Mouse (Mus musculus) liver, embryonic 14.5 days (tissue): ENCODE results near the gene Gfpt1.
A peak's percentile ranks its signal among the peaks of the same experiment; 100 is the strongest.

Experiments
- CTCF ChIP-seq: IDR thresholded peaks from 2 replicates; pipeline ENCODE4 v1.5.1; 2016; ENCODE audit warnings: antibody characterized with exemption, low read depth, control low read depth
- EP300 ChIP-seq: IDR thresholded peaks from 2 replicates; pipeline ENCODE4 v1.6.1; 2016; ENCODE audit warnings: antibody characterized with exemption, low read depth

DNA sequence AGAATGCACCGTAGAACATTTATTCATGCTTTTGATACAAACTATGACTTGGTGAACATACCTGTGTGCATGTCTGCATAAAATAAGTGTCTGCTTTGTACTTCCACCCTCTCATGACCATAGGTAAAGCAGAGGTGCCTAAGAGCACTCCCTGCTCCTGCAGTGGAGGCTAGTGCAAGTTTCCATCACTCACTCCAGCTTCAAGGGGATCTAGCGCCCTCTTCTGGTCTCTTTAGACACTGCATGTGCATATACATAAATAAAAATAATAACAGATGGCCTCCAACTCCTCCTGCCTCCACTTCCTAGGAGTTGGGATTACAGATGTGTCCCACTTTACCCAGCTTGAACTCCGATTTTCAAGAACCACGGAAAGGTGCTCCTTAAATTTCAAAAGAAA, 25.7 kb upstream of the Gfpt1 start:
- TF ChIP-seq CTCF (peak; percentile 74), EP300 (no peak)
